Mouse (Mus musculus): ENCODE measurements around the gene Dpf3. TPM values are rescaled to one million over a fixed set of nuclear protein-coding genes. Genes with fewer than 3 reads are reported as not detected.

Gene Dpf3
- total RNA-seq, 4 experiments from 2014 or later: 16.1 to 21.9 (median 20.1) TPM

- no peak for DNase-seq (ENCODE audit: low spot score in 2 of 2)
These were observed 266.6 kb downstream of the Dpf3 start for GRCm38 (mm10) chr12:83220964-83221363.

GRCm38 (mm10) chr12:83213879-83214341, 273.6 kb downstream of the Dpf3 start:
- no peak for DNase-seq (ENCODE audit: low spot score in 2 of 2)

GRCm38 (mm10) chr12:83211976-83212375, 275.5 kb downstream of the Dpf3 start:
- DNase-seq (ENCODE audit: low spot score in 2 of 2): no peak

GRCm38 (mm10) chr12:83211146-83211822, 276.2 kb downstream of the Dpf3 start:
- no peak for DNase-seq (ENCODE audit: low spot score in 2 of 2)

GRCm38 (mm10) chr12:83210735-83211134, 276.8 kb downstream of the Dpf3 start:
- no peak for DNase-seq (ENCODE audit: low spot score in 2 of 2)

GRCm38 (mm10) chr12:83210294-83210693, 277.2 kb downstream of the Dpf3 start:
- DNase-seq (ENCODE audit: low spot score in 2 of 2): no peak

GRCm38 (mm10) chr12:83209461-83209860, 278.1 kb downstream of the Dpf3 start:
- DNase-seq (ENCODE audit: low spot score in 2 of 2): no peak

GRCm38 (mm10) chr12:83208841-83209240, 278.7 kb downstream of the Dpf3 start:
- DNase-seq (ENCODE audit: low spot score in 2 of 2): no peak

- no peak for DNase-seq (ENCODE audit: low spot score in 2 of 2)
These were observed 279.5 kb downstream of the Dpf3 start for GRCm38 (mm10) chr12:83208011-83208410.

- no peak for DNase-seq (ENCODE audit: low spot score in 2 of 2)
These were observed 280.0 kb downstream of the Dpf3 start for GRCm38 (mm10) chr12:83207481-83207880.

- no peak for DNase-seq (ENCODE audit: low spot score in 2 of 2)
These were observed 280.6 kb downstream of the Dpf3 start for GRCm38 (mm10) chr12:83206866-83207265.

- DNase-seq (ENCODE audit: low spot score in 2 of 2): no peak
These were observed 283.2 kb downstream of the Dpf3 start for GRCm38 (mm10) chr12:83204361-83204760.

- no peak for DNase-seq (ENCODE audit: low spot score in 2 of 2)
These were observed 285.8 kb downstream of the Dpf3 start for GRCm38 (mm10) chr12:83201674-83202073.

GRCm38 (mm10) chr12:83180561-83180960, 307.0 kb downstream of the Dpf3 start:
- no peak for DNase-seq (ENCODE audit: low spot score in 2 of 2)

- no peak for DNase-seq (ENCODE audit: low spot score in 2 of 2)
These were observed 307.7 kb downstream of the Dpf3 start for GRCm38 (mm10) chr12:83179860-83180259.

GRCm38 (mm10) chr12:83178770-83179169, 308.7 kb downstream of the Dpf3 start:
- no peak for DNase-seq (ENCODE audit: low spot score in 2 of 2)

GRCm38 (mm10) chr12:83169495-83170209, 317.9 kb downstream of the Dpf3 start:
- no peak for DNase-seq (ENCODE audit: low spot score in 2 of 2)

- DNase-seq (ENCODE audit: low spot score in 2 of 2): no peak
These were observed 319.2 kb downstream of the Dpf3 start for GRCm38 (mm10) chr12:83168310-83168709.

- DNase-seq (ENCODE audit: low spot score in 2 of 2): no peak
These were observed 322.5 kb downstream of the Dpf3 start for GRCm38 (mm10) chr12:83165058-83165457.
